Mouse (Mus musculus) midbrain, embryonic 10.5 days (tissue): ENCODE measurements around the gene Nufip2. TPM values are rescaled to one million over a fixed set of nuclear protein-coding genes. Genes with fewer than 3 reads are reported as not detected.
A peak's percentile ranks its signal among the peaks of the same experiment; 100 is the strongest.

Source experiments
- DNase-seq: peaks from one replicate; pipeline ENCODE4 v3.0.0-alpha.2; 2017; ENCODE audit warnings: low spot score
- H3K27ac ChIP-seq: fragments of 300-500 bp; sonication (generic); replicated peaks from 2 replicates; pipeline ENCODE4 v1.5.1; 2016; ENCODE audit warnings: mild to moderate bottlenecking
- H3K27me3 ChIP-seq: fragments of 300-500 bp; sonication (generic); 2 replicates; pipeline ENCODE4 v1.6.1; 2016; ENCODE audit warnings: low read depth, mild to moderate bottlenecking; ENCODE audit not compliant: poor library complexity, severe bottlenecking
- H3K36me3 ChIP-seq: fragments of 300-500 bp; sonication (generic); 2 replicates; pipeline ENCODE4 v1.6.1; 2016; ENCODE audit warnings: mild to moderate bottlenecking, moderate library complexity
- H3K4me1 ChIP-seq: fragments of 300-500 bp; sonication (generic); 2 replicates; pipeline ENCODE4 v1.6.1; 2016
- H3K4me3 ChIP-seq: fragments of 300-500 bp; sonication (generic); 2 replicates; pipeline ENCODE4 v1.5.1; 2016; ENCODE audit warnings: mild to moderate bottlenecking, moderate library complexity
- H3K9me3 ChIP-seq: fragments of 300-500 bp; sonication (generic); replicated peaks from 2 replicates; pipeline ENCODE4 v1.6.1; 2016; ENCODE audit warnings: mild to moderate bottlenecking
- WGBS: fragments of 180-500 bp; shearing (Covaris S2); methylation state at CpG from one replicate; pipeline ENCODE4 v1.1.7; 2016; 5-methylcytosine and 5-hydroxymethylcytosine counted together
- polyA plus RNA-seq: library from polyadenylated mRNA; unstranded; fragments of >200 nt; fragmentation: Nextera tagmentation; extraction: Ambion mirVana; gene quantifications from 2 replicates; pipeline ENCODE4 v1.2.1, GENCODE M21; 2016

Nufip2 gene
- polyA plus RNA-seq, 1 experiment from 2014 or later, result 3.2 TPM

GRCm38 (mm10) chr11:77680018-77680417 lies 5.9 kb upstream of the Nufip2 start:
- no peak overlapping the region for H3K27ac ChIP-seq
- H3K9me3 ChIP-seq, result no peaks in the 10 kb centered on the region
- H3K36me3 ChIP-seq, result no peaks in the 10 kb centered on the region
- peaks cover 16% of the 10 kb centered on the region; the same call in 1 of the 2 replicates for H3K27me3 ChIP-seq
- DNase-seq, result no peak
- H3K4me1 ChIP-seq, result peaks cover 15% of the 10 kb centered on the region
- WGBS, result 2% methylated on average over 2 of the region's 2 CpGs
- H3K4me3 ChIP-seq, result no peak overlapping the region

- peak overlapping the region; percentile 98 for H3K27ac ChIP-seq
- 66% methylated on average over 2 of the region's 2 CpGs for WGBS
Measured at GRCm38 (mm10) chr11:77684896-77685295, 1.1 kb upstream of the Nufip2 start.

GRCm38 (mm10) chr11:77686346-77686840 lies 438 bp downstream of the Nufip2 start:
- under 1% methylated on average over 30 of the region's 30 CpGs for WGBS
- Histone ChIP-seq H3K27me3 (peaks cover 16% of the 10 kb centered on the region; the same call in 1 of the 2 replicates), H3K4me3 (peak overlapping the region; percentile 84), H3K27ac (peak overlapping the region; percentile 98), H3K9me3 (no peaks in the 10 kb centered on the region), H3K36me3 (peaks cover 27% of the 10 kb centered on the region), H3K4me1 (peaks cover 21% of the 10 kb centered on the region)
- peak; percentile 61 for DNase-seq

More at GRCm38 (mm10) chr11:77684896-77685295, 1.1 kb upstream of the Nufip2 start:
- DNase-seq, result no peak
- H3K36me3 ChIP-seq, result peaks cover 12% of the 10 kb centered on the region
- peaks cover 16% of the 10 kb centered on the region; the same call in 1 of the 2 replicates for H3K27me3 ChIP-seq
- H3K4me1 ChIP-seq, result peaks cover 26% of the 10 kb centered on the region
- H3K9me3 ChIP-seq, result no peaks in the 10 kb centered on the region
- peak overlapping the region; percentile 84 for H3K4me3 ChIP-seq

GRCm38 (mm10) chr11:77686841-77687540 lies 1.0 kb downstream of the Nufip2 start:
- Histone ChIP-seq H3K36me3 (peaks cover 33% of the 10 kb centered on the region), H3K9me3 (no peaks in the 10 kb centered on the region), H3K27ac (peak overlapping the region; percentile 98), H3K27me3 (peaks cover 16% of the 10 kb centered on the region; the same call in 1 of the 2 replicates), H3K4me1 (peaks cover 21% of the 10 kb centered on the region), H3K4me3 (peak overlapping the region; percentile 84)
- peak; percentile 84 for DNase-seq
- WGBS, result under 1% methylated on average over 62 of the region's 76 CpGs

GRCm38 (mm10) chr11:77687541-77688131 lies 1.7 kb downstream of the Nufip2 start:
- H3K27me3 ChIP-seq, result peaks cover 16% of the 10 kb centered on the region; the same call in 1 of the 2 replicates
- no peaks in the 10 kb centered on the region for H3K9me3 ChIP-seq
- peaks cover 39% of the 10 kb centered on the region for H3K36me3 ChIP-seq
- H3K4me1 ChIP-seq, result peaks cover 21% of the 10 kb centered on the region
- H3K4me3 ChIP-seq, result peak overlapping the region; percentile 84
- H3K27ac ChIP-seq, result peak overlapping the region; percentile 98
- peak; percentile 64 for DNase-seq
- WGBS, result under 1% methylated on average over 40 of the region's 40 CpGs

- H3K9me3 ChIP-seq, result peaks cover 7% of the 10 kb centered on the region; the same call in 1 of the 2 replicates
- peaks cover 10% of the 10 kb centered on the region for H3K4me1 ChIP-seq
- peaks cover 92% of the 10 kb centered on the region for H3K36me3 ChIP-seq
- H3K27ac ChIP-seq, result no peak overlapping the region
- no peaks in the 10 kb centered on the region for H3K27me3 ChIP-seq
- no peak for DNase-seq
- WGBS, result 93% methylated on average over 3 of the region's 3 CpGs
- no peak overlapping the region for H3K4me3 ChIP-seq
Measured at GRCm38 (mm10) chr11:77693026-77693425, 7.1 kb downstream of the Nufip2 start.

GRCm38 (mm10) chr11:77697232-77697631 lies 11.3 kb downstream of the Nufip2 start:
- WGBS, result 92% methylated on average over 2 of the region's 2 CpGs
- Histone ChIP-seq H3K27me3 (no peaks in the 10 kb centered on the region), H3K9me3 (peaks cover 7% of the 10 kb centered on the region; the same call in 1 of the 2 replicates), H3K4me1 (no peaks in the 10 kb centered on the region), H3K36me3 (peaks cover 98% of the 10 kb centered on the region), H3K27ac (no peak overlapping the region), H3K4me3 (no peak overlapping the region)
- no peak for DNase-seq

GRCm38 (mm10) chr11:77705920-77706319 lies 20.0 kb downstream of the Nufip2 start:
- no peak overlapping the region for H3K4me3 ChIP-seq
- H3K36me3 ChIP-seq, result peaks cover 98% of the 10 kb centered on the region
- H3K27me3 ChIP-seq, result no peaks in the 10 kb centered on the region
- DNase-seq, result no peak
- H3K4me1 ChIP-seq, result no peaks in the 10 kb centered on the region
- H3K9me3 ChIP-seq, result no peaks in the 10 kb centered on the region
- WGBS, result over 99% methylated on average over 3 of the region's 3 CpGs
- H3K27ac ChIP-seq, result no peak overlapping the region

- DNase-seq, result no peak
- no peak overlapping the region for H3K4me3 ChIP-seq
- 87% methylated on average over 3 of the region's 3 CpGs for WGBS
- H3K27ac ChIP-seq, result no peak overlapping the region
- H3K27me3 ChIP-seq, result no peaks in the 10 kb centered on the region
- H3K4me1 ChIP-seq, result no peaks in the 10 kb centered on the region
- H3K9me3 ChIP-seq, result no peaks in the 10 kb centered on the region
- peaks cover 81% of the 10 kb centered on the region for H3K36me3 ChIP-seq
Measured at GRCm38 (mm10) chr11:77709039-77709438, 23.1 kb downstream of the Nufip2 start.

GRCm38 (mm10) chr11:77713736-77714135 lies 27.8 kb downstream of the Nufip2 start:
- H3K27me3 ChIP-seq, result no peaks in the 10 kb centered on the region
- H3K4me3 ChIP-seq, result no peak overlapping the region
- H3K27ac ChIP-seq, result no peak overlapping the region
- H3K9me3 ChIP-seq, result no peaks in the 10 kb centered on the region
- no peaks in the 10 kb centered on the region for H3K4me1 ChIP-seq
- WGBS, result 95% methylated on average over 3 of the region's 3 CpGs
- no peak for DNase-seq
- peaks cover 34% of the 10 kb centered on the region for H3K36me3 ChIP-seq

GRCm38 (mm10) chr11:77719055-77719454 lies 33.1 kb downstream of the Nufip2 start:
- WGBS, result 98% methylated on average over 2 of the region's 2 CpGs
- no peaks in the 10 kb centered on the region for H3K27me3 ChIP-seq

GRCm38 (mm10) chr11:77721389-77721788 lies 35.4 kb downstream of the Nufip2 start:
- Histone ChIP-seq H3K9me3 (no peaks in the 10 kb centered on the region), H3K4me1 (peaks cover 10% of the 10 kb centered on the region), H3K27ac (no peak overlapping the region), H3K4me3 (no peak overlapping the region), H3K36me3 (no peaks in the 10 kb centered on the region; the same call in 1 of the 2 replicates), H3K27me3 (no peaks in the 10 kb centered on the region)
- 91% methylated on average over 4 of the region's 4 CpGs for WGBS
- no peak for DNase-seq

More at GRCm38 (mm10) chr11:77719055-77719454, 33.1 kb downstream of the Nufip2 start:
- H3K27ac ChIP-seq, result no peak overlapping the region
- no peak overlapping the region for H3K4me3 ChIP-seq
- DNase-seq, result no peak
- no peaks in the 10 kb centered on the region for H3K4me1 ChIP-seq
- H3K36me3 ChIP-seq, result no peaks in the 10 kb centered on the region; the same call in 1 of the 2 replicates
- no peaks in the 10 kb centered on the region for H3K9me3 ChIP-seq

GRCm38 (mm10) chr11:77724766-77725165 lies 38.8 kb downstream of the Nufip2 start:
- no peaks in the 10 kb centered on the region for H3K9me3 ChIP-seq
- WGBS, result 75% methylated on average over 7 of the region's 7 CpGs
- H3K4me3 ChIP-seq, result no peak overlapping the region
- H3K36me3 ChIP-seq, result no peaks in the 10 kb centered on the region
- no peak overlapping the region for H3K27ac ChIP-seq
- no peaks in the 10 kb centered on the region for H3K27me3 ChIP-seq
- peaks cover 19% of the 10 kb centered on the region for H3K4me1 ChIP-seq
- DNase-seq, result no peak
